24 mouse cellular contexts compared by ENCODE assay signal in the genomic region with DNA sequence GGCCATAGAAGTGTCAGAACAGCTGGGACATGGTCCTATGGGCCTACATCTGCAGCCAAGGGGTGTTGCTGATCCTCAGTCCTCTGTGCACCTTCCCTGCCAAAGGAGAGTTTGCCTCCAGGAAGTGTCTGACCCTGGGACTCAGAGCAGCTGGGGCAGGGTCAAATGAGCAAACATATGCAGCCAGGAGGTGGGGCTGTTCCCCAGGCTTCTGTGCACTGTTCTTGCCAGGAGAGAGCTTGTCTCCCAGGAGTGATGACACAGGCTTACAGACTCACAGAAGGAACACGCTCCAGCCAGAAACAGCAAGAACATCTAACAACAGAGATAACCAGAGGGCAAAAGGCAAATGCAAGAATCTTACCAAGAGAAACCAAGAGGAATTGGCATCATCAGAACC.
A peak's percentile ranks its signal among the peaks of the same experiment; 100 is the strongest.
DNase-seq lines count a peak whose midpoint lies in the region; ATAC-seq and TF ChIP-seq lines count a peak whose summit lies in the region.
"Had no signal": no experiment of that assay in that cellular context is flagged by ENCODE, and none has a peak within 500 bp of the region (broad histone marks: within the 10 kb centered on the region; RNA-seq: fewer than 3 reads in every experiment).

No protein-coding gene starts in this region.

- ATAC-seq in hindbrain, embryonic 11.5 days (ENCODE audit: low FRiP score): no peak
- no peak for ATAC-seq in hindbrain, embryonic 12.5 days (ENCODE audit: low FRiP score)
- ATAC-seq in stomach, postnatal 0 days (ENCODE audit: low FRiP score, low TSS enrichment): no peak
- no peak for ATAC-seq in midbrain, embryonic 14.5 days (ENCODE audit: low FRiP score, low TSS enrichment)
- no peak for ATAC-seq in intestine, embryonic 15.5 days
- ATAC-seq: forebrain, embryonic 15.5 days; inflammation-experienced regulatory T-cells, adult 6 months; liver, embryonic 12.5 days; midbrain, embryonic 13.5 days had no signal

- peak; percentile 15; the same call in 1 of the 2 replicates for TF ChIP-seq CTCF in stomach, postnatal 0 days (IDR thresholded peaks at IDR 0.05; ENCODE audit: low read depth)

- H3K9me3 ChIP-seq in hindbrain, embryonic 11.5 days (ENCODE audit: control insufficient read depth, low read length): no peaks in the 10 kb centered on the region
- H3K9me3 ChIP-seq in hindbrain, embryonic 12.5 days (replicated peaks): no peaks in the 10 kb centered on the region
- no peaks in the 10 kb centered on the region for H3K9me3 ChIP-seq in stomach, postnatal 0 days (ENCODE audit: control insufficient read depth, low read length)
- no peaks in the 10 kb centered on the region for H3K9me3 ChIP-seq in midbrain, embryonic 14.5 days (ENCODE audit: control insufficient read depth, low read length)
- H3K9me3 ChIP-seq in intestine, embryonic 15.5 days: no peaks in the 10 kb centered on the region
- H3K9me3 ChIP-seq: embryonic facial prominence, embryonic 15.5 days; forebrain, embryonic 15.5 days; hindbrain, embryonic 13.5 days; limb, embryonic 13.5 days; liver, embryonic 12.5 days; megakaryocyte, embryonic 14.5 days; midbrain, embryonic 13.5 days had no signal

- H3K4me1 ChIP-seq in hindbrain, embryonic 11.5 days (replicated peaks; ENCODE audit: control insufficient read depth, insufficient read depth, low read length): no peaks in the 10 kb centered on the region
- H3K4me1 ChIP-seq in hindbrain, embryonic 12.5 days: no peaks in the 10 kb centered on the region
- H3K4me1 ChIP-seq in stomach, postnatal 0 days (replicated peaks; ENCODE audit: control insufficient read depth, insufficient read depth): no peaks in the 10 kb centered on the region
- no peaks in the 10 kb centered on the region for H3K4me1 ChIP-seq in midbrain, embryonic 14.5 days (ENCODE audit: control insufficient read depth, insufficient read depth, low read length)
- no peaks in the 10 kb centered on the region for H3K4me1 ChIP-seq in intestine, embryonic 15.5 days (replicated peaks)
- H3K4me1 ChIP-seq: embryonic facial prominence, embryonic 15.5 days; forebrain, embryonic 15.5 days; hindbrain, embryonic 13.5 days; limb, embryonic 13.5 days; liver, embryonic 12.5 days; megakaryocyte, embryonic 14.5 days; midbrain, embryonic 13.5 days had no signal

- no peak overlapping the region for H3K4me3 ChIP-seq in hindbrain, embryonic 11.5 days (ENCODE audit: low read depth, low read length)
- no peak overlapping the region for H3K4me3 ChIP-seq in hindbrain, embryonic 12.5 days
- no peak overlapping the region for H3K4me3 ChIP-seq in stomach, postnatal 0 days (ENCODE audit: low read depth, low read length)
- H3K4me3 ChIP-seq in midbrain, embryonic 14.5 days (replicated peaks; ENCODE audit: low read depth, low read length): no peak overlapping the region
- no peak overlapping the region for H3K4me3 ChIP-seq in intestine, embryonic 15.5 days (replicated peaks)
- H3K4me3 ChIP-seq: embryonic facial prominence, embryonic 15.5 days; forebrain, embryonic 15.5 days; hindbrain, embryonic 13.5 days; layer of hippocampus, adult 2 months; limb, embryonic 13.5 days; liver, embryonic 12.5 days; megakaryocyte, embryonic 14.5 days; midbrain, embryonic 13.5 days had no signal

- H3K9ac ChIP-seq in hindbrain, embryonic 11.5 days (ENCODE audit: low read depth, low read length): no peak overlapping the region
- no peak overlapping the region for H3K9ac ChIP-seq in hindbrain, embryonic 12.5 days
- no peak overlapping the region for H3K9ac ChIP-seq in stomach, postnatal 0 days (ENCODE audit: low read length)
- no peak overlapping the region for H3K9ac ChIP-seq in midbrain, embryonic 14.5 days (replicated peaks; ENCODE audit: low read length)
- no peak overlapping the region for H3K9ac ChIP-seq in intestine, embryonic 15.5 days
- H3K9ac ChIP-seq: embryonic facial prominence, embryonic 15.5 days; forebrain, embryonic 15.5 days; hindbrain, embryonic 13.5 days; limb, embryonic 13.5 days; liver, embryonic 12.5 days; midbrain, embryonic 13.5 days had no signal

- WGBS in hindbrain, embryonic 11.5 days: 64% methylated on average over 1 of the region's 1 CpGs
- WGBS in hindbrain, embryonic 12.5 days: 59% methylated on average over 1 of the region's 1 CpGs
- WGBS in stomach, postnatal 0 days: 43% methylated on average over 1 of the region's 1 CpGs
- WGBS in midbrain, embryonic 14.5 days: 73% methylated on average over 1 of the region's 1 CpGs
- 42% methylated on average over 1 of the region's 1 CpGs for WGBS in intestine, embryonic 15.5 days

- no peaks in the 10 kb centered on the region for H3K27me3 ChIP-seq in hindbrain, embryonic 11.5 days (ENCODE audit: control insufficient read depth, insufficient read depth, low read length)
- no peaks in the 10 kb centered on the region for H3K27me3 ChIP-seq in hindbrain, embryonic 12.5 days
- H3K27me3 ChIP-seq in stomach, postnatal 0 days (ENCODE audit: control insufficient read depth, insufficient read depth, low read length): no peaks in the 10 kb centered on the region
- H3K27me3 ChIP-seq in midbrain, embryonic 14.5 days (ENCODE audit: control insufficient read depth, insufficient read depth, low read length): no peaks in the 10 kb centered on the region
- no peaks in the 10 kb centered on the region for H3K27me3 ChIP-seq in intestine, embryonic 15.5 days (replicated peaks)
- H3K27me3 ChIP-seq: embryonic facial prominence, embryonic 15.5 days; forebrain, embryonic 15.5 days; hindbrain, embryonic 13.5 days; limb, embryonic 13.5 days; liver, embryonic 12.5 days; megakaryocyte, embryonic 14.5 days; midbrain, embryonic 13.5 days had no signal

- H3K4me2 ChIP-seq in hindbrain, embryonic 11.5 days (replicated peaks; ENCODE audit: low read depth, low read length): no peak overlapping the region
- H3K4me2 ChIP-seq in hindbrain, embryonic 12.5 days (replicated peaks): no peak overlapping the region
- no peak overlapping the region for H3K4me2 ChIP-seq in stomach, postnatal 0 days (replicated peaks; ENCODE audit: low read depth)
- H3K4me2 ChIP-seq in midbrain, embryonic 14.5 days (ENCODE audit: low read length): no peak overlapping the region
- H3K4me2 ChIP-seq in intestine, embryonic 15.5 days (replicated peaks): no peak overlapping the region
- H3K4me2 ChIP-seq: embryonic facial prominence, embryonic 15.5 days; forebrain, embryonic 15.5 days; hindbrain, embryonic 13.5 days; limb, embryonic 13.5 days; liver, embryonic 12.5 days; midbrain, embryonic 13.5 days had no signal

- DNase-seq in adrenal gland, postnatal 10 days: peak; percentile 7
- DNase-seq in adrenal gland, adult 8-10 months: no peak
- DNase-seq in hindbrain, embryonic 11.5 days (ENCODE audit: low spot score): peak; percentile 6
- DNase-seq in ZHBTc4 (ENCODE audit: low read depth, low spot score): peak; percentile 33
- DNase-seq in stomach, postnatal 0 days (ENCODE audit: low spot score): no peak
- DNase-seq in midbrain, embryonic 14.5 days: no peak
- DNase-seq: adrenal gland, postnatal 25 days; cerebellum, adult 9-11 months; gastrocnemius, postnatal 14 days; heart, adult 18-20 months; kidney, adult 8-10 months; lung, adult 18-20 months; lung, postnatal 10 days had no signal

- TF ChIP-seq EP300 in stomach, postnatal 0 days (optimal IDR thresholded peaks at IDR 0.05): no peak

- no peak overlapping the region for H3K27ac ChIP-seq in hindbrain, embryonic 11.5 days (ENCODE audit: low read depth, low read length)
- no peak overlapping the region for H3K27ac ChIP-seq in hindbrain, embryonic 12.5 days
- H3K27ac ChIP-seq in stomach, postnatal 0 days (replicated peaks): no peak overlapping the region
- no peak overlapping the region for H3K27ac ChIP-seq in midbrain, embryonic 14.5 days (replicated peaks; ENCODE audit: low read depth, low read length)
- no peak overlapping the region for H3K27ac ChIP-seq in intestine, embryonic 15.5 days
- H3K27ac ChIP-seq: embryonic facial prominence, embryonic 15.5 days; forebrain, embryonic 15.5 days; hindbrain, embryonic 13.5 days; layer of hippocampus, adult 2 months; limb, embryonic 13.5 days; liver, embryonic 12.5 days; midbrain, embryonic 13.5 days had no signal

- no peaks in the 10 kb centered on the region for H3K36me3 ChIP-seq in hindbrain, embryonic 11.5 days (ENCODE audit: control insufficient read depth, insufficient read depth, low read length)
- no peaks in the 10 kb centered on the region for H3K36me3 ChIP-seq in hindbrain, embryonic 12.5 days
- no peaks in the 10 kb centered on the region for H3K36me3 ChIP-seq in stomach, postnatal 0 days (ENCODE audit: control insufficient read depth, insufficient read depth, low read length)
- H3K36me3 ChIP-seq in midbrain, embryonic 14.5 days (ENCODE audit: control insufficient read depth, insufficient read depth, low read length): no peaks in the 10 kb centered on the region
- no peaks in the 10 kb centered on the region for H3K36me3 ChIP-seq in intestine, embryonic 15.5 days
- H3K36me3 ChIP-seq: embryonic facial prominence, embryonic 15.5 days; forebrain, embryonic 15.5 days; hindbrain, embryonic 13.5 days; limb, embryonic 13.5 days; liver, embryonic 12.5 days; midbrain, embryonic 13.5 days had no signal

Comparison
In these comparisons a context has a peak if more than half of its experiments do, and no peak if none do; other contexts are left out.
1. DNase-seq: peak in adrenal gland, postnatal 10 days (single experiment), hindbrain, embryonic 11.5 days (single experiment) and ZHBTc4 (single experiment); none in adrenal gland, adult 8-10 months (single experiment), stomach, postnatal 0 days (single experiment) and midbrain, embryonic 14.5 days (single experiment).